Mouse (Mus musculus) stomach, postnatal 0 days (tissue): Measurements from ENCODE around the gene Gm20604. TPM values are rescaled to one million over a fixed set of nuclear protein-coding genes. Genes with fewer than 3 reads are reported as not detected.

Source experiments
- ATAC-seq: fragments of 200-750 bp; cut with Nextera tagmentation; 2 replicates; pipeline ENCODE4 v1.8.0; 2017; ENCODE audit not compliant: low FRiP score, low TSS enrichment
- DNase-seq: peaks from one replicate; pipeline ENCODE4 v3.0.0-alpha.2; 2016; ENCODE audit warnings: low spot score
- H3K27ac ChIP-seq: fragments of 300-500 bp; sonication (generic); replicated peaks from 2 replicates; pipeline ENCODE4 v1.5.1; 2014; ENCODE audit warnings: mild to moderate bottlenecking, control low read depth
- H3K27me3 ChIP-seq: fragments of 300-500 bp; sonication (generic); 2 replicates; pipeline ENCODE4 v1.6.1; 2014; ENCODE audit warnings: low read length; ENCODE audit not compliant: control insufficient read depth, insufficient read depth
- H3K36me3 ChIP-seq: fragments of 300-500 bp; sonication (generic); 2 replicates; pipeline ENCODE4 v1.6.1; 2014; ENCODE audit warnings: low read length, mixed read lengths; ENCODE audit not compliant: control insufficient read depth, insufficient read depth
- H3K4me1 ChIP-seq: fragments of 300-500 bp; sonication (generic); replicated peaks from 2 replicates; pipeline ENCODE4 v1.6.1; 2014; ENCODE audit warnings: antibody characterized with exemption; ENCODE audit not compliant: control insufficient read depth, insufficient read depth
- H3K4me2 ChIP-seq: fragments of 300-500 bp; sonication (generic); replicated peaks from 2 replicates; pipeline ENCODE4 v1.6.1; 2014; ENCODE audit warnings: low read depth, mild to moderate bottlenecking, control low read depth, moderate library complexity
- H3K4me3 ChIP-seq: fragments of 300-500 bp; sonication (generic); 2 replicates; pipeline ENCODE4 v1.5.1; 2014; ENCODE audit warnings: low read depth, low read length, control low read depth
- H3K9ac ChIP-seq: fragments of 300-500 bp; sonication (generic); 2 replicates; pipeline ENCODE4 v1.6.1; 2014; ENCODE audit warnings: mild to moderate bottlenecking, low read length, control low read depth, mixed read lengths
- H3K9me3 ChIP-seq: fragments of 300-500 bp; sonication (generic); 2 replicates; pipeline ENCODE4 v1.6.1; 2016; ENCODE audit warnings: low read length; ENCODE audit not compliant: control insufficient read depth
- CTCF ChIP-seq: IDR thresholded peaks from 2 replicates; pipeline ENCODE4 v1.5.1; 2016; ENCODE audit warnings: antibody characterized with exemption, low read depth, mild to moderate bottlenecking, moderate library complexity
- EP300 ChIP-seq: optimal IDR thresholded peaks from 2 replicates; pipeline ENCODE3; 2016; ENCODE audit warnings: antibody characterized with exemption
- WGBS: fragments of 180-500 bp; shearing (Covaris S2); extraction: QIAGEN DNeasy Blood & Tissue Kit; methylation state at CpG from one replicate; pipeline ENCODE4 v1.1.7; 2014; 5-methylcytosine and 5-hydroxymethylcytosine counted together
- polyA plus RNA-seq: library from polyadenylated mRNA; unstranded; fragments of >200 nt; fragmentation: Nextera tagmentation; extraction: Ambion mirVana; gene quantifications from 2 replicates; pipeline ENCODE4 v1.2.1, GENCODE M21; 2015

The Gm20604 gene
- polyA plus RNA-seq, 1 experiment from 2014 or later, result 10.3 TPM

DNA sequence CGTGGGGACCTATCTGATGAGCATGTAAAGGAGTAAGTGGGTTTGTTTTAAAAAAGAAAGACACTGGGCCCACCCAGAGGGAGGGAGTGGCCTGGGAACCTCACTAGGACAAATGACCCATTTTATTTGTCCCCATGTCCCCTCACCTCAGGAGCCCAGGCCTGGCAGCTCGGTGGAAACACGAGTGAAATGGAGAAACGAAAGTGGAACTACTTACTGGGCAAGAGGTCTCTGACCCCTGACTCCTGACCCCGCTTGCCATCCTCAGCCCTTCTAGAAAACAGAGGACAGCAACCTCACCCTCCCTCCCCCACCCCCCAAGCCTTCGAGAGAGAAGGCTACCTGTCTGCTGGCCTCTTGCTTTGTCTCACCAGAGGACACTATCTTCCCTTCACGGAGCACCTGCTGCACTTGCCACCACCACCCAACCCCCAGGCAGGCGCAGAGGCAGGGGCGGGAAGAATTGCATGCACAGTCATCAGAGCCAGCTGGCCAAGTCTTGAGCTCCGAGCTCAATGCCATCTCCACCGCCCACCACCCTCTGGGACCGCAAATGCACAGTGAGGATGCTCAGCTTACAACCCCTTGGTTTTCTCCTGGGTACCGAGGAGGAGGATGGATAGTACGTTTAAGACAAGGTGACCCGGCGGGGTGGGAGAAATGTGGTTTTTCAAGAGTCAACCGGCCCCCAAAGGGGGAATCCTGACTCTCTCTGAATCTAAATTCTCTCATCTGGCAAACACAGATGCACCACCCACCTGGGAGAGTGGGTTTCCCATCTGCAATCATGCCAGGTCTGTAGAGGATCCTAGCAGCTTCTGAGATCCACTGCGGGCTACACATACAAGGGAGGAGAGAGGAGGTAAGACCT lies 62.9 kb downstream of the Gm20604 start:
- Histone ChIP-seq H3K9me3 (no peaks in the 10 kb centered on the region), H3K9ac (no peak overlapping the region), H3K27me3 (no peaks in the 10 kb centered on the region), H3K4me2 (no peak overlapping the region), H3K4me3 (no peak overlapping the region), H3K36me3 (no peaks in the 10 kb centered on the region), H3K4me1 (peaks cover 12% of the 10 kb centered on the region), H3K27ac (no peak overlapping the region)
- no peak for ATAC-seq
- TF ChIP-seq EP300 (no peak), CTCF (no peak)
- DNase-seq, result no peak
- 64% methylated on average over 18 of the region's 18 CpGs for WGBS

DNA sequence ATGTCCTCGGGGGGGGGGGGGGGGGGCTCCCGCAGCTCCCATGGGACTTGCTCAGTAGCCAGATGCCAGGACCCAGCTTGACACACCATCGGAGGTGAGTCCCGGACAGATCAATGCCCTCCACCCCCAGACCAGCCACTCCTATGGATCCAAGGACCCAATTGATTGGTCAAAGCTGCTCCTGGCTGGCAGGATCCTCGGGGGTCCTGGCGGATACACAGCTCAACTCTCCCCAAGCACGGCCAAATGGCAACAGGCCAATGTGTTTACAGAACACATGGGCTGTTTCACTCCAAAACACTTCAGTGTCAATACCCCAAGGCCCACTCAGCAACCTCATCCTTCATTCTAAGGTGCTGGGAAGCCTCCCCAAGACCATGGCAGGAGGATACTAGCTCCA lies 66.7 kb downstream of the Gm20604 start:
- no peaks in the 10 kb centered on the region for H3K27me3 ChIP-seq
- H3K4me2 ChIP-seq, result no peak overlapping the region
- H3K9me3 ChIP-seq, result no peaks in the 10 kb centered on the region
- H3K9ac ChIP-seq, result no peak overlapping the region
- H3K36me3 ChIP-seq, result no peaks in the 10 kb centered on the region
- ATAC-seq (no peak), DNase-seq (no peak)
- H3K4me1 ChIP-seq, result peaks cover 4% of the 10 kb centered on the region
- no peak overlapping the region for H3K27ac ChIP-seq
- 65% methylated on average over 7 of the region's 7 CpGs for WGBS
- no peak for TF ChIP-seq EP300
- H3K4me3 ChIP-seq, result no peak overlapping the region

Other genes starting within 250 kb of the Gm20604 start
- gene Chga, start 203.7 kb downstream of the Gm20604 start, polyA plus RNA-seq, result 28.9 and 33.2 TPM in 2 replicates
- gene Itpk1, start 53.7 kb downstream of the Gm20604 start, polyA plus RNA-seq, result 21.5 and 26.7 TPM in 2 replicates
- gene Moap1, start 15.0 kb downstream of the Gm20604 start, polyA plus RNA-seq, result 8.1 and 9.5 TPM in 2 replicates
- gene Tmem251, start 14.9 kb downstream of the Gm20604 start, polyA plus RNA-seq, result 10.5 and 10.9 TPM in 2 replicates
- not detected in 2 replicates for gene Gm28051, start 907 bp downstream of the Gm20604 start, polyA plus RNA-seq
- 13.6 and 14.7 TPM in 2 replicates for gene Gon7, start 869 bp downstream of the Gm20604 start, polyA plus RNA-seq
- gene Ubr7, start 705 bp downstream of the Gm20604 start, polyA plus RNA-seq, result 16.1 and 16.3 TPM in 2 replicates
- 8.4 and 9.0 TPM in 2 replicates for gene Btbd7, start 119.8 kb upstream of the Gm20604 start, polyA plus RNA-seq
- gene Cox8c, start 140.6 kb upstream of the Gm20604 start, polyA plus RNA-seq, result not detected in 2 replicates
- 0.15 and 0.17 TPM in 2 replicates for gene Unc79, start 190.2 kb upstream of the Gm20604 start, polyA plus RNA-seq